Mouse (Mus musculus): ENCODE results near the gene Rccd1. TPM values are rescaled to one million over a fixed set of nuclear protein-coding genes. Genes with fewer than 3 reads are reported as not detected.

Rccd1 gene
- polyA plus RNA-seq, 1 experiment from 2014 or later = 10.3 TPM

DNA sequence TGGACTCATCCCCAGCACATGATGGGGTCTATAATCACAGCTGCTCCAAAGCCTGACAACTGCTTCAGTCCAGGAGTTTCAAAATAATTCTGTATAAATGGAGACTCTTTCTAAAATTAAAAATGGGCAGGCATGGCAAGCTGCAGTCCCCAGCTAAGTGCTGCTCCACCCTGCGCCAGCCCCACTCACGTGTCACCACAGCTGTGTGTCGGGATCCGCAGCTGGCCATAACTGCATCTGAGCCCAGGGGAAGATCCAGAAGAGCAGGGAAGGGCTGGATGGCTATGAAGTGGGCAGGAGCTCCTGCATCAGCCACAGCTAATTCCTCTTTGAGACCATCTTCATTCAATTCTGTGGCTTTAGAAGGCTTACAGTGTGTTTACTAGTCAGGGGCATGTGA is 5.6 kb downstream of the Rccd1 start:
- WGBS = 88% methylated on average over 4 of the region's 4 CpGs
- peaks cover 32% of the 10 kb centered on the region for H3K4me1 ChIP-seq
- H3K9me3 ChIP-seq = no peaks in the 10 kb centered on the region
- no peaks in the 10 kb centered on the region for H3K27me3 ChIP-seq (ENCODE audit: insufficient read depth, poor library complexity, severe bottlenecking)
- peaks cover 67% of the 10 kb centered on the region for H3K36me3 ChIP-seq
- H3K27ac ChIP-seq = peak overlapping the region; percentile 56; the same call in 1 of the 2 replicates
- no peak for DNase-seq (ENCODE audit: low spot score)
- no peak overlapping the region for H3K4me3 ChIP-seq

DNA sequence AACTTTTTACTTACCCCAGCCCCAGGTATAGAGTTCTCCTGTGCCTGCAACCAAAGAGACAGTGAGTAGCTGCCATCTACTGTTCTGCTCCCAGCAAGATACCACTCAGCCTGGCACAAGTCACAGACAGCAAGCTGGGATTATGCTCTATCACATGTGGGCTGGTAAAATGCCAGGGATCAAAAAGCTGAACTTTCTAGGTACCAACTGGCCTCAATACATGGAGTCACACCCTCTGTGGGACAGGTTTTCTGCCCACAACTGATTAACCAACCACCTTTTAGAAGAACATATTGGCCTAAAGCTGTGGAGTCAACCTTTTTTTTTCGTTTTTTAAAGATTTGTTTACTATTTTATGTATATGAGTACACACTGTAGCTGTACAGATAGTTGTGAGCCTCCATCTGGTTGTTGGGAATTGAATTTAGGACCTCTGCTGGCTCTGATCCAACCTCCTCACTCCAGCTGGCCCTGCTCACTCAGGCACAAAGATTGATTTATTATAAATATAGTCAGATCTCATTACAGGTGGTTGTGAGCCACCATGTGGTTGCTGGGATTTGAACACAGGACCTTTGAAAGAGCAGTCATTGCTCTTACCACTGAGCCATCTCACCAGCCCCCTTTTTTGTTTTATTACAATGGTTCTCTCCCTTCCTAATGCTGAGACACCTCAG is 6.7 kb downstream of the Rccd1 start:
- Histone ChIP-seq H3K27ac (no peak overlapping the region), H3K36me3 (peaks cover 78% of the 10 kb centered on the region), H3K4me1 (peaks cover 24% of the 10 kb centered on the region), H3K27me3 (ENCODE audit: insufficient read depth, poor library complexity, severe bottlenecking) (no peaks in the 10 kb centered on the region), H3K4me3 (no peak overlapping the region), H3K9me3 (no peaks in the 10 kb centered on the region)
- WGBS = 68% methylated on average over 1 of the region's 1 CpGs
- DNase-seq (ENCODE audit: low spot score) = no peak

DNA sequence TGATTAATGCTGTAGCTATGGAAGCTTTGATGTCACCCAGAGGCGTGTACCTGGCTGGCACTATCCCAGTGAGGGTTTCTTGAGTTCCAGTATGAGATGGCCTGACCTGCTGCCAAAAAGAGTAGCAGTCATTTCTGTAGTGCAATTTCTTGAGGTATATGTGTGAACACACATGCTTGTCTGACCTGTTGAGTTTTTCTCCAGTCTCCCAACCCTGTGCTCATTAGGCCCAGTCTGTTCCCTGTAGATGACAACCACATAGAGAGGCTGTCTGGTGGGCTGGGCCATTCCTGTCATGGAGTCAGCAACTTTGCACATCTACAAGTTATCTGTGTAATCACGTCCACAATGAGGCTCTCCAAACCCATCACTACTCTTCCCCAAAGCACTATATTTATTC is 8.5 kb downstream of the Rccd1 start:
- no peaks in the 10 kb centered on the region for H3K27me3 ChIP-seq (ENCODE audit: insufficient read depth, poor library complexity, severe bottlenecking)
- no peaks in the 10 kb centered on the region for H3K9me3 ChIP-seq
- H3K4me1 ChIP-seq = peaks cover 21% of the 10 kb centered on the region
- WGBS = 76% methylated on average over 2 of the region's 2 CpGs
- no peak overlapping the region for H3K4me3 ChIP-seq
- H3K27ac ChIP-seq = no peak overlapping the region
- H3K36me3 ChIP-seq = peaks cover 93% of the 10 kb centered on the region
- no peak for DNase-seq (ENCODE audit: low spot score)

DNA sequence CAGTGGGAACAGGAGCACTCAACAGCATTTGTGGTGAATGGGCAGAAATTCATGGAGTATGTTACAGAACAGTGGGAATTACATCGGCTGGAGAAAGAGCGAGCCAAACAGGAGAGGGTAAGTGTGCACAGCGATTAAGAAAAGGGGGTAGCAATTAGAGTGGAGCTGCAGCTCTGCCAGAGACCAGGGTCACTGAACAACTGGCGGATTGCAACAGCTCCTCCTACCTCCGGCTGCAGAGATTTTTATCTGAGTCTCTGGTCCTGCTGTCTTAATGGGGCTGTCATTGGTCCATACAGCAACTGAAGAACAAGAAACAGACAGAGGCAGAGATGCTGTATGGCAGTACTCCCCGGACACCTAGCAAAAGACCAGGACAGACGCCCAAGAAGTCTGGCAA is 13.5 kb downstream of the Rccd1 start:
- DNase-seq (ENCODE audit: low spot score) = no peak
- no peak overlapping the region for H3K4me3 ChIP-seq
- H3K4me1 ChIP-seq = no peaks in the 10 kb centered on the region
- WGBS = 79% methylated on average over 7 of the region's 7 CpGs
- no peaks in the 10 kb centered on the region for H3K9me3 ChIP-seq
- H3K36me3 ChIP-seq = peaks cover 100% of the 10 kb centered on the region
- no peaks in the 10 kb centered on the region for H3K27me3 ChIP-seq (ENCODE audit: insufficient read depth, poor library complexity, severe bottlenecking)
- H3K27ac ChIP-seq = no peak overlapping the region

DNA sequence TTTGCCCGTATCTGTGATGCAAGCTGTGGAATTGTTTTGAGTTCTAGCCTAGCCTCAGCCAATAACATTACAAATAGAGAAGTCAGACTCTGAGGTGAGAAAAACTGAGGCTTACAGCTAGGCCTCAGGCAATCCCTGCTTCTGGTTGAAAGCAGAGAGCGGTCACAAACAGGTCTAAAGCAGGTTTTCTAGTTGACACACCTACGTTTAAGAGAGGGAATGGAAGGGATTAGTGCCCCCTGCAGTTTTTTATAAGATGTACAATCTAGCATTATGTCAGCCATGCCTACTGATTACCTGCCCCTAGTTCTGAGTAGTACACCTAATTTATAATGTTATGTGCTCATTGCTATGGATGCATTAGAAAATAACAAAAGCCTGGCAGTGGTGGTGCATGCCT is 16.5 kb downstream of the Rccd1 start:
- no peak overlapping the region for H3K4me3 ChIP-seq
- no peak for DNase-seq (ENCODE audit: low spot score)
- H3K9me3 ChIP-seq = no peaks in the 10 kb centered on the region
- 87% methylated on average over 3 of the region's 3 CpGs for WGBS
- H3K4me1 ChIP-seq = no peaks in the 10 kb centered on the region
- no peak overlapping the region for H3K27ac ChIP-seq
- H3K36me3 ChIP-seq = peaks cover 100% of the 10 kb centered on the region
- H3K27me3 ChIP-seq (ENCODE audit: insufficient read depth, poor library complexity, severe bottlenecking) = no peaks in the 10 kb centered on the region

DNA sequence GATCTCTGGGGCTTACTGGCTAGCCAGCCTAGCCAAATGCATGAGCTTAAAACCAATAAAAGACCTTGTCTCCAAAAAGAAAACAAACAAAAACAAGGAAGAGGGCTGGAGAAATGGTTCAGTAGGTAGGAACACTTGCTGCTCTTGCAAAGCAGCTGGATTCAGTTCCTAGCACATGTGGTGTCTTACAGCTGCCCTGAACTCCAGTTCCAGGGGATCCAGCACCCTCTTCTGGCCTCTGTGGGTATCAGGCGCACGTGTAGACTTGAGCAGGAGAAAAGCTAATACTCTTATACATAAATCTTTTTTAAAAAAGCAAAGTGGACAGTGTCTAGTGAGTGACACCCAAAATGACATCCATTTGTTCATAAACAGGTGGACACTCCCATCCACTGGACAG is 22.7 kb downstream of the Rccd1 start:
- WGBS = 78% methylated on average over 2 of the region's 2 CpGs
- Histone ChIP-seq H3K36me3 (peaks cover 82% of the 10 kb centered on the region), H3K4me3 (no peak overlapping the region), H3K4me1 (peaks cover 5% of the 10 kb centered on the region; the same call in 1 of the 2 replicates), H3K9me3 (no peaks in the 10 kb centered on the region), H3K27ac (no peak overlapping the region), H3K27me3 (ENCODE audit: insufficient read depth, poor library complexity, severe bottlenecking) (no peaks in the 10 kb centered on the region)
- DNase-seq (ENCODE audit: low spot score) = no peak

DNA sequence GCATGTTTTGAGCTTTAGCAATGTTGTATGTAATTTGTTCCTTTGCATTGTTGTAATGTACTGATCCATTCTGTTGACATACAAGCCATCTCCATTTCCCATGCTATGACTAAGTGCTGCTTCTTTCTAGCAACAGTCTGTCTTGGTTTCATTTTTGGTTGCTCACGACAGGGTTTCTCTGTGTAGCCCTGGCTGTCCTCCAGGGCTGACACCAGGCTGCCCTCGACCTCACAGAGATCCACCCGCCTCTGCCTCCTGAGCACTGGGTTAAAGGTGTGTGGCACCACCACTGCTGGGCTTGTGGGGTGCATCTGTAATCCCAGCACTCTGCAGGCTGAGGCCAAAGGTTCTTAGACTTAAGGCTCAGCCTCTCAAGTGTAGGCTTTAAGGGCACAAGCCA is 24.7 kb downstream of the Rccd1 start:
- WGBS = 90% methylated on average over 3 of the region's 3 CpGs
- no peaks in the 10 kb centered on the region for H3K27me3 ChIP-seq (ENCODE audit: insufficient read depth, poor library complexity, severe bottlenecking)
- DNase-seq (ENCODE audit: low spot score) = no peak
- no peak overlapping the region for H3K4me3 ChIP-seq
- peaks cover 16% of the 10 kb centered on the region; the same call in 1 of the 2 replicates for H3K4me1 ChIP-seq
- H3K36me3 ChIP-seq = peaks cover 65% of the 10 kb centered on the region
- no peak overlapping the region for H3K27ac ChIP-seq
- H3K9me3 ChIP-seq = no peaks in the 10 kb centered on the region

DNA sequence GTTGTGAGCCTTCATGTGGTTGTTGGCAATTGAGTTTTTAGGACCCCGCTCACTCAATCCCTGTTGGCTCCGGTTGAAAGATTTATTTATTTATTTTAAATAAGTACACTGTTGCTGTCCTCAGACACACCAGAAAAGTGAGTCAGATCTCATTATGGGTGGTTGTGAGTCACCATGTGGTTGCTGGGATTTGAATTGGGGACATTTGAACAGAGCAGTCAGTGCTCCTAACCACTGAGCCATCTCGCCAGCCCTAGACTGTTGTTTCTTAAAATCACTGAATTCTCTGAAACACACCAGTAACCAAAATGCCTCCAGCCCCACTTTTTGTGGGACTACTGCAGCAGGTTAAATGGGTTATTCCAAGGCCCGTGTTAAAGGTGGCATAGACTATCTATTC is 25.5 kb downstream of the Rccd1 start:
- Histone ChIP-seq H3K27me3 (ENCODE audit: insufficient read depth, poor library complexity, severe bottlenecking) (no peaks in the 10 kb centered on the region), H3K36me3 (peaks cover 57% of the 10 kb centered on the region)

DNA sequence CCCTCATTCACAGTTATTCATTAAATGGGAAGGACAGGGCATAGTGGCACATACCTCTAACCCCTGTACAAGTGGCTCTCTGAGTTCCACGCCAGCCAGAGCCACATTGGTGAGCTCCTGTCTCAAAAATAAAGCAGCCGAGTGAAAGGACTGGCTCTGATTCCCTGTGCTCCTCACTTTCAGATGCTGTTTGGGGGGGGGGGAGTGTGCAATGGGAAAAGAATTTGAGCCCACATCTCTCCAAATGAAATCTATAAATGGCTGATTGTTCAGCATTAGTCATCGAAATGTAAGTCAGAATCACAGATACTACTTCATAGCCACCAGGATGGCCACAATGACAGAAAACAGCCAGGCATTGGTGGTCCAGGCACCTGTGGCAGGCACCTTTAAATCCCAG is 27.2 kb downstream of the Rccd1 start:
- no peak for DNase-seq (ENCODE audit: low spot score)
- Histone ChIP-seq H3K27ac (0 out of 2 replicates have a peak overlapping the region, but pooled peaks have one; percentile 3), H3K9me3 (no peaks in the 10 kb centered on the region), H3K36me3 (peaks cover 40% of the 10 kb centered on the region), H3K27me3 (ENCODE audit: insufficient read depth, poor library complexity, severe bottlenecking) (no peaks in the 10 kb centered on the region), H3K4me1 (peaks cover 21% of the 10 kb centered on the region), H3K4me3 (no peak overlapping the region)
- 76% methylated on average over 3 of the region's 3 CpGs for WGBS

More for the DNA sequence above, 25.5 kb downstream of the Rccd1 start:
- Histone ChIP-seq H3K27ac (no peak overlapping the region), H3K4me3 (no peak overlapping the region), H3K9me3 (no peaks in the 10 kb centered on the region), H3K4me1 (peaks cover 20% of the 10 kb centered on the region)
- no peak for DNase-seq (ENCODE audit: low spot score)
- 94% methylated on average over 4 of the region's 4 CpGs for WGBS

DNA sequence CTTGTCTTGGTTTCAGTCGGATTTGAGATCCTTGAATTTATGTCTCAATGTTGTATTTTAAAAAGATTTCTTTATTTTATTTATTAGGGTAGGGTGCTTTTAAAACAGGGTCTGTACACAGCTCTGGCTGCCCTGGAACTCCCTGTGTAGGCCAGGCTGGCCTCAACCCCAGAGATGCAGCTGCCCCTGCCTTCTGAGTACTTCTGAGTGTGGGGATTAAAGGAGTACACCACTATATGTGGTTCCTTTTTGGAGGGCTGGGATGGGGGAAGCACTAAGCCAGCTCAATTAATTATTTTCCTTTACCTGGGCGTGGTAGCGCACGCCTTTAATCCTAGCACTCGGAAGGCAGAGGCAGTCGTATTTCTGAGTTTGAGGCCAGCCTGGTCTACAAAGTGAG is 27.8 kb downstream of the Rccd1 start:
- Histone ChIP-seq H3K4me1 (peaks cover 21% of the 10 kb centered on the region), H3K4me3 (no peak overlapping the region), H3K36me3 (peaks cover 40% of the 10 kb centered on the region), H3K9me3 (no peaks in the 10 kb centered on the region), H3K27me3 (ENCODE audit: insufficient read depth, poor library complexity, severe bottlenecking) (no peaks in the 10 kb centered on the region), H3K27ac (no peak overlapping the region)
- no peak for DNase-seq (ENCODE audit: low spot score)
- 93% methylated on average over 6 of the region's 6 CpGs for WGBS

DNA sequence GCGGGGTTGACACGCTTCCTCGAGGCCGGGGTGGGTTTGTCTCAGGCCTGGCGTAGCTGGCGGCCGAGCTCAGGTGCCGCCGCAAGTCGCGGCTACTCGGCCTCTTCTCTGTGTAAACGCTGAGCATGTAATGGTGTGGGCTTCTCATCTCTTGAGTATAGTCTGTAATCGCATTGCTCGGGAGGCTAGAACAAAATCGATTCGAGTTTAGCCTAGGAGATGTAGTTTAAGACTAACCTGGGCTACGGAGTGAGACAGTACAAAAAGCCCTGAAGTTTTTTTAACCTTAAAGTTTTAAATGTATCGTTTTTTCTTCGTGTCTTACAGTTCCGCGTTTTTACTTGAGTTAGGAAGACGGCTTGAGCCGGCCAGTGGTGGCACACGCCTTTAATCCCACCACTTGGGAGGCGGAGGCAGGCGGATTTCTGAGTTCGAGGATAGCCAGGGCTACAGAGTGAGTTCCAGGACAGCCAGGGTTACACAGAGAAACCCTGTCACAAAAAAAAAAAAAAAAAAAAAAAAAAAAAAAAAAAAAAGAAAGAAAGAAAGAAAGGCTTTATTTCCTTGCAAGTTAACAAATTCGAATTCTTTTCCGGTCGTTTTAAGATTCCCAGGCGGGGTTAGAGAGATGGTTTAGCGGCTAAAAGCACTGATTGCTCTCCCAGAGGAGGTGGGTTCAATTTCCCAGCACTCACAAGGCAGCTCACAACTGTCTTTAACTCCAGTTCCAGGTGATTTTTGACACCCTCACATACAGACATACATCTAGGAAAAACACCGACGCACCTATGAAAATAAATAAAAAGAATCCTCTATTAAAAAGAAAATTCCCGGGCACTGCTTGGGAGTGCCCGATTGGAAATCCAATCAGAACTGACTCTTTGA is 29.2 kb downstream of the Rccd1 start:
- Histone ChIP-seq H3K36me3 (peaks cover 40% of the 10 kb centered on the region), H3K27ac (peak overlapping the region; percentile 93), H3K9me3 (no peaks in the 10 kb centered on the region), H3K27me3 (ENCODE audit: insufficient read depth, poor library complexity, severe bottlenecking) (no peaks in the 10 kb centered on the region), H3K4me3 (peak overlapping the region; percentile 83), H3K4me1 (peaks cover 21% of the 10 kb centered on the region)
- WGBS = 9% methylated on average over 37 of the region's 37 CpGs
- DNase-seq (ENCODE audit: low spot score) = no peak

DNA sequence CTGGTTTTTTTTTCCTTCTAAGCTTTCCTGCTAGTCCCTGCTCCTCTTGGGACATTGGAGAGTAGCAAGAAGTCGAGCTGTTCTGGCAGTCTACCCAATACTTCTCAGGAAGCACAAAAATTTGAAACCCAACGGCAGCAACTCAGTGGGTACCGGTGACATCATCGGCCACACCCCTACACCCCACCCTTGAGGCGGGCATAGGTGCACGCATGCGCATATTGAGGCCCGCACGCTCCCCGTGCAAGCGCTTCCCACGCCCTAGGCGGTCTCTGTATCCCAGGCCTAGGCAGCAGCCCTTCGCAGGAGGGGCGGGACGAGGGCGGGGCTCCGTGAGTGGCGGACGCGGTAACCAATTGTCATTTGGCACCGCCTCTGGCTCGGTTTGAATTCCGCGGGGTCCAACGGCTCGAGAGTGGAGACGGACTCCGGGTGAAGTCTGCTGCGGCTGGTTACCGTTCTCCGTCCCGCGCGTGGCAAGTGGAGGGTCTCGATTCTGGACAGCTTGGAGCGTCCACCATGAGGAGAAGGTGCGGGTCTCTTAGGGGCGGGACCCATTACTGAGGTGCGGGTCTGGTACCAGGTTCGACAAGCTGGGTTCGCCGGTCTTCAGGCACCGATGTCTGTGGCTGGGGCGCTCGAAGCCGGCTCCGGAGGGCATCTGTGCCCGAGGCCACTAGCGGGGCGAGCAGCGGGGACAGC is 30.0 kb downstream of the Rccd1 start, which contains the start of gene Prc1:
Gene Prc1, plus strand, starts transcription at position 389 of the 702 bp plus-strand sequence.
- peak within 1 kb of the TSS; percentile 93 for H3K27ac ChIP-seq

DNA sequence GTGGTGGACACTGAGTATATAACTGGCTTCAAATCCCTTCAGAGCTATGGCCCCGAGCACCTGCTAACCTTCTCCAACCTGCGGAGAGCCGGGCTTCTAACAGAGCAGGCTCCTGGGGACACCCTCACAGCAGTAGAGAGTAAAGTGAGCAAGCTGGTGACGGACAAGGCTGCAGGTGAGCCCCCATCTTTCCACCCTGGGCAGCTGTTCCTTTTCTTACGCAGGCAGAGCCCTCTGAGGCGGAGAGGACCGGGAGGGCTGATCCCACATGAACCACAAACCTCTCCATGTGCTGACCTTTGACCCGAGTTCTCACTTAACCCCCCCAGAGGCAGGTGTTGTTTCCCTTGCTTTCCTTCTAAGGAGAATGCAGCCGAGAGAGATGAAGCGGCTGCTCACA is 36.5 kb downstream of the Rccd1 start:
- Histone ChIP-seq H3K4me1 (peaks cover 11% of the 10 kb centered on the region; the same call in 1 of the 2 replicates), H3K9me3 (no peaks in the 10 kb centered on the region), H3K4me3 (no peak overlapping the region), H3K27ac (no peak overlapping the region), H3K36me3 (peaks cover 90% of the 10 kb centered on the region), H3K27me3 (ENCODE audit: insufficient read depth, poor library complexity, severe bottlenecking) (no peaks in the 10 kb centered on the region)
- no peak for DNase-seq (ENCODE audit: low spot score)
- 80% methylated on average over 10 of the region's 10 CpGs for WGBS

More for the DNA sequence above, 30.0 kb downstream of the Rccd1 start, which contains the start of gene Prc1:
- Histone ChIP-seq H3K27me3 (ENCODE audit: insufficient read depth, poor library complexity, severe bottlenecking) (no peaks in the 10 kb centered on the region), H3K4me3 (peak within 1 kb of the TSS; percentile 83), H3K4me1 (peaks cover 21% of the 10 kb centered on the region), H3K36me3 (peaks cover 40% of the 10 kb centered on the region), H3K9me3 (no peaks in the 10 kb centered on the region)
- DNase-seq (ENCODE audit: low spot score) = peak; percentile 100
- WGBS = under 1% methylated on average over 52 of the region's 52 CpGs
